Mouse (Mus musculus) thymus, postnatal 25 days (tissue): ENCODE results near the gene Dnajc14.
"Not testable (repeated sequence)": the region's sequence is repeated elsewhere in the genome, so short reads cannot be mapped to it uniquely, and the experiment has no call there.

ENCODE experiments used
- DNase-seq: peaks from one replicate; pipeline ENCODE4 v3.0.0; 2022

The Dnajc14 gene

DNA sequence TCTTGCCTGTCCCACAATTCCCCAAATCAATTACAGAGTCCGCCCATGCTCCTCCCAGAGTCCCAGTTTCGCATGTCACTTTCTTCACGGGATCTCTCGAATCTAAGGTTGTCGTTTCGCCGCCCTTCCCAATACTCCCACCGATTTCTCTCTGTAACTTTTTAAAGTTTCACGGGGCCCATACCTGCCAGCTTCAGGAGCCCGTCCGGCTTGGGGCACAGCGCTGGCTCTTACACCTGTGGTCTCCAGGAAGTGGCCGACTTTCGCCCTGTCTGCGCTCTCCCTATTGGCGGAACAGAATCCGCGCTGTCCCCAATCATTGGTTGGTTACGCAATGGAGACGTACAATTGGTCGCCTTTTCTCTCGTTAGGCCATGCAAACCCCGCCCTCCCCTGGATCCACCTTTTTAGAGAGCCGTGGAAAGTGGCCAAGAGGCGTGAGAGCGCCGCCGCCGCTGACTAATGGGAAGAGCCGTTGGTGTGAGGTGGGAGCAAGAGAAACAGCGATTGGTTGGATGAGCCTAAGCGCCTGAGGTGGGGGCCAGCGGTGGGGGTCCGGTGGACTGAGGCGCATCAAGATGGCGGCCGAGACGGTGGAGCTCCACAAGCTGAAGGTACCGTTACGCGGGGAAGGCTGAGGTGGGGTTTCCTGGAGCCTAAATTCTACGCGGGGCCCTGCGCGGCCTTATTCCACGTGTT lies 17.6 kb downstream of the Dnajc14 start, which contains the start of gene Ormdl2:
Gene Ormdl2 (minus strand): TSS at position 288 of the 699 bp plus-strand sequence.
- DNase-seq, result peak; percentile 95

DNA sequence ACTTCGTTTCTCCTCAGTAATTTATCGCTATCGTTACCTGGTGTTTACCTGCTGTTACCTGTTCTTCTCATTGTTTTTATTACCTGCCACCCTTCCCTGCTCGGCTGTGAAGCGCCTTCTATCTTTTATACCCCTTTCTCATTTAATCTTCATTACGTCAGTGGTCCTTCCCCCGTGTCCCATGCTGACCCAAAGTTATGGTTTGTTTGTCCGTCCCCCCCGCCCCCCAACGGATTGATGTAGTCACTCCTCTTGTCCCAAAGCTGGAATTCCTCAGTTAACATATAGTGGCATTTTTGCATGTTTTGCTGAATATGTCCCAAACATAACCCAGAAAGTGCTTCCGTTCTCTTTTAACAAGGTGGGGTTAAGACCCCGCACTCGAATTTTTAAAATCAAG lies 18.3 kb downstream of the Dnajc14 start:
- DNase-seq, result no peak

DNA sequence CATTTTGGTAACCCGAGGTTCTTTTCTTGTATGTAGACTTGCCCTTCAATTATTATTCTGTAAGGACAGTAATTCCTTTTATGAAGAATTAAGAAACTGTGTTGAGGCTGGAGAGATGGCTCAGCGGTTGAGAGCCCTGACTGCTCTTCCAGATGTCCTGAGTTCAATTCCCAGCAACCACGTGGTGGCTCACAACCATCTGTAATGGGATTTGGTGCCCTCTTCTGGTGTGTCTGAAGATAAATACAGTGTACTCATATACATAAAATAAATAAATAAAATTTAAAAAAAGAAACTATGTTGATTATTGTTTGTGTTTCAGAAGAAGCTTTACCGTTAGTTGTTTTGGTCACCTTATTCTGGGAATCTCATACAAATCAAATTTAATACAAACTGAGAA lies 19.2 kb downstream of the Dnajc14 start:
- DNase-seq, result not testable (repeated sequence)

DNA sequence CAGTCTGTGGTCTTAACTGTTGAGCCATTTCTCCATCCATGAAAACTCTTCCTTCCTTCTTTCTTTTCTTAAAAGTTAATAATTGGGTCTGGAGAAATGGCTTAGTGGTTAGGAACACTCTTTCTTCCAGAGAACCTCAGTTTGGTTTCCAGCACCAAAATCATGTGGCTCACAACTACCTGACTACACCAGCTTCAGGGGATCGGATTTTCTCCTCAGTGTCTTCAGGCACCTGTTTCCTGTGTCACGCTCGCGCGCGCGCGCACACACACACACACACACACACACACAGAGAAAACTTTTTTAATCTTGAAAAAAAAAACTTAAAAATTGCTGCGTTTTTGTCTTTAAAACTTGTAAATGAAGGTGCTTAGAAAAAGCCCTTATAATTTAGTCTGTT lies 20.0 kb downstream of the Dnajc14 start:
- DNase-seq, result peak; percentile 35

DNA sequence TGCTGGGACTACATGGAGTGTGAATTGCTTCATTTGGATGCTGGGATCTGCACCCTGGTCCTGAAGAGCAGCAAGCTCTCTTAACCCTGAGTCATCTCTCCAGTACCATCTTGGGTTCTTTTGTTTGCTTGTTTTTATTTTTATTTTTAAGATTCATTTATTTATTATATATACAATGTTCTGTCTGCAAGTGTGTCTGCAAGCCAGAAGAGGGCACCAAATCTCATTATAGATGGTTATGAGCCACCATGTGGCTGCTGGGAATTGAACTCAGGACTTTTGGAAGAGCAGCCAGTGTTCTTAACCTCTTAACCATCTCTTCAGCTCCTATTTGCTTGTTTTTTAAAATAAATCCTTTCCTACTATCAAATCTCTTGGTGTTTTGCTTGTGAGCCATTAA lies 33.5 kb downstream of the Dnajc14 start:
- no peak for DNase-seq

DNA sequence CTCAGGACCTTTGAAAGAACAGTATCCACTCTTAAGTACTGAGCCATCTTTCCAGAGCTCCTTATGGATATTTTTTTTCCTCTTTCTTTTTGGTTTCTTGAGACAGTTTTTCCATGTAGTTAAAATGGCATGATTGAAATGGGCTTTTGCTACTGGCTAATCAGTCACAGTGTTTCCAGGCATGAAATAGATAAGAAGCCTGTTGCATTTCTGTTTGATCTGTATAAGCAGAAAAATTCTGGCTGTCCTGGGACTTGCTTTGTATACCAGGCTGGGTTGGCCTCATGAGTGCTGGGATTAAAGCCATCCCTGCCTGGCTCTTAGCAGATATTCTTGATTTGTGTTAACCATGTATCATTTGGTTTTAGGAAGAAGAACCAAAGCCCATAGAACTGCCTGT lies 35.6 kb downstream of the Dnajc14 start:
- no peak for DNase-seq

DNA sequence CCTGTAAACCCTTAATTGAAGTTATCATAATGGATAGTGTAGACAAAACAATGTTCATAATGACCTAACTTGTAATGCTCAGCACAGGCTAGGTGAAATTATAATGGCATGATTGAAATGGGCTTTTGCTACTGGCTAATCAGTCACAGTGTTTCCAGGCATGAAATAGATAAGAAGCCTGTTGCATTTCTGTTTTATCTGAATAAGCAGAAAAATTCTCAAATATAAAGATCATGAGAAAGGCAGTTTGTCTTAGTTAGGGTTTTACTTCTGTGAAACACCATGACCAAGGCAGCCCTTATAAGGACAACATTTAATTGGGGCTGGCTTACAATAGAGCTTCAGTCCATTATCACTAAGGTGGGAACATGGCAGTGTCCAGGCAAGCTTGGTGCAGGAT lies 36.8 kb downstream of the Dnajc14 start:
- DNase-seq, result no peak

DNA sequence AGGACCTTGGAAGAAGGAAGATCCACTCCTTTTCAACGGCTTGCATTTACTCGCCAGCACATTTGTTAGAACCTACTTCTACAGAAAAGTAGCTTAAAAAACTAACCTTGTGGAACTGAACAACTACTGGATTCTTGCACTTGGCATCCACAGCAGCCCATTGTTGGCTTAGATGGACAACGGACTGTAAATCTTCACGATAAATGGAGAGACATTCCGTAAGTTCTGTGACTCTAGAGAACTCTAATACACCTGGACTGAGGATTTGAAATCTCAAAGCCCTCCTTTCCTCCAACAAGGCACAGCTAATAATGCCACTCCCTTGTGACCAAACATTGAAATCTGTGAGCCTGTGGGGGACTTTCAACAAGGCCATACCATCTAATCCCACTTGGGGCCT lies 39.4 kb downstream of the Dnajc14 start:
- DNase-seq, result no peak

DNA sequence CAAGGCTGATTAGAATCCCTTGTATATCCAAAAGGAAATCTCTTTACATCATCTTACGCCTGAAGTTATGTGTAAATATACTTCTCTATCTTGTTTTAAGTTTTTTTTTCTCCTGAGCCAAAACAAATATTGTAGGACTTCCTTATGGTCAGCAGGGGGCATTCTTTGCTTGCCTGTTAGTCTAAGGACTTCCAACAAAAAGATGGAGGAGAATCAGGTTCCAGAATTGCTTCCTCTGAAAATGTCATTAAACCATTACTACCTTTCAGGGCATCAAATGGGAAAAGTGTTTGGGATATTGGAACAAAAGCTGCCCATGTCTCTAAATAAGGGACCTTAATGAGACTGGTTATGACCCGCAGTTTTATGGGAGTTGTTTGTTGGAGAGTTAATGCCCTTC lies 41.7 kb downstream of the Dnajc14 start:
- no peak for DNase-seq

DNA sequence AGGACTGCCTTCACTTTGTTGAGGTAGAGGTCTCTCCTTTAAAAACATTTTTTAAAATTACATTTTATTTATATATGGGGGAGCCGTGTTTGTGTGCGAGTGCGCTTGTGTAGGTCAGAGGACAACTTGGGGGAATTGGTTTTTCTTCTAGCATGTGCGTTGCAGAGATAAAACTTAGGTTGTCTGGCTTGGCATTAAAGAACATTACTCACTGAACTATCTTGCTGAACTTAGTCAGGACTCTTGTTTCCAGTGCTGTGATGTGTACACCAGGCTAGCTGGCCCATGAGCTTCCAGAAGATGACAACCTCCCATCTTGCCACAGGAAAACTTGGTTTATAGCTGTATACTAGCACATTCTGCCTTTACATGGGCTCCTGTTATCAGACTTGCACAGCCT lies 42.8 kb downstream of the Dnajc14 start:
- no peak for DNase-seq

DNA sequence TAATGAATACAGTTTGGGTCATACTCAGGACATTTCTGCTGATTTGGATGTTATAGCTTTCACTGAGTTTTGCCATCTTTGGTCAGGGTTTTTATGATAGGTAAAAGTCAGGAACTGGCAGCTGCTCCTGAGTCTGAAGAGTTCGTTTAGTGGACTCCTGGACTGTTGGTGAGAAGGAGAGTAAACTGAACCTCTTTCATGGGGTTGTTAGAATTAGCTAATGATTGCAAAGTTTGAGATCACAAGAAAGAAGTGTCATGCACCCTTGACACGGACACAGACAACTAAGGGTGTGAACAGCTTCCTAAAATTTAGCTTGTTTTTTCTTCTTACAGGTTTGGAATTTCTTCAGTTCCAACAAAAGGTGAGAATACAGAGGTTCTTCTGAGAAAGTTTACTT lies 44.6 kb downstream of the Dnajc14 start:
- no peak for DNase-seq

DNA sequence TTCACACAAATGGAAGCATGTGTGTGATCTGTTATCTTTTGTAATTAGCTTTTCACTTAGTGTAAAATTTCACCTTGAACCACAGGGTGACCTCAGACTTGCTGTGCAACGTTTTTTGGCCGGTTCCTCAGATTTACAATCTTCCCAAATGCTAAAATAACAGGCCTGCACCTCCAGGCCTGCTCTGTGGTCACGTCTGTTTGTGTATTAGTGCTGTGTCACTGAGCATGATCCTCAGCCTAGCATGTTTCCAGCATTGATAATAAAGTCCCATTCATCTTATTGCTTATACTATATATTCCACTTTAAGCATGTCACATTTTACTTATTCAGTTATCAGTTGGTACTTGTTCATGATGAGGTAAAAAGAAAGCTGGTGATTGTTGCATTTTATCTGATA lies 46.5 kb downstream of the Dnajc14 start:
- DNase-seq, result no peak

DNA sequence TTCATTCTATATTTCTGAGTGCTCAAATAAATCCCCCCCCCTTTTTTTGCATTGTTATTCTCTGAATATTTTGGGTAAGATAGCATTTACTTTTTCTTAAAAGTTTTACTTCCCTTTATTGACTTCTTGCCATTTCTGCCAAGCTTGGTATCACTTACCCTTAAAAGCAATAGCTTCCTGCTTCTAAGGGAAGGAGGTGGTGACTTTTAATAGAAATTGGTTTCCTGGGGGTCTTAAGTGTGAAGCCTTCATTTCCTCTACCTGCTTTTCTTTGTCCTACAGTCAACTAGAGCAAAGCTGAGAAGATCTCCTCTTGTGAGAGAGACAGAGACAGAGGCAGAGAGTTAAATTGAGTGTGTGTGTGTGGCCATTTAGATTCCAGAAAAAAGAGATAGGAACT lies 57.3 kb downstream of the Dnajc14 start:
- DNase-seq, result no peak

DNA sequence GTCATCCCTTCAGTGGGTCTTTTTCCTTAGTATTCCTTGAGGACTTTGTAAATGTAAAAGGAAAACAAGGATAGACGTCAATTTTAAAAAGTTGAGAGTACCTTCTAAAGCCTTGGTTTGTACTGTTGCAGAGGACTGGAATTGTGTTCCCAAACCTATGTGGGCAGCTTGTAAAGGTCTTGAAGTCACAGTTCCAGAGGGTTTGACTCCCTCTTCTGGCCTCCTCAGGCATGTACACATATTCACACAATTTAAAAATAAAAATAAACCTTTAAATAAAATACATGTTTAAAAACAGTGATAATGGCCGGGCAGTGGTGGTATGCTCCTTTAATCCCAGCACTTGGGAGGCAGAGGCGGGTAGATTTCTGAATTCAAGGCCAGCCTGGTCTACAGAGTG lies 62.2 kb downstream of the Dnajc14 start:
- DNase-seq, result no peak

DNA sequence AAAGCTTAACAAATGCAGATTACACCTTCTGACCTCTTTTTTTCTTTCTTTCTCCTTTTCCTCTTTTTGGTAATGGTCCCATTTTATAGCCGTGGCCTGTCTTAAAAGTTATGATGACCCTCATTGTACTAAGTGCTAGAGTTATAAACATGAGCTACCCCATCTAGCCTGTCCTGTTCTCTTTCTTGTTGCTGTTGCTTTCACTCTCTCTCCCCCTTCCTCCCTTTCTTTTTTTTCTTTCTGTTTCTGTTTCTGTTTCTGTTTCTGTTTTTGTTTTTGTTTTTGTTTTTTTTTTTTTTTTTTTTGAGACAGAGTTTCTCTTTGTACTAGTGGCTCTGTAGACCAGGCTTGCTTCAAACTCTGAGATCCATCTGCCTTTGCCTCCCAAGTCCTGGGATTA lies 62.7 kb downstream of the Dnajc14 start:
- no peak for DNase-seq
